Mouse (Mus musculus) hindbrain, postnatal 0 days (tissue): ENCODE data around the gene Zfp708. TPM values are rescaled to one million over a fixed set of nuclear protein-coding genes. Genes with fewer than 3 reads are reported as not detected.

Source experiments
- ATAC-seq: fragments of 200-750 bp; cut with Nextera tagmentation; 2 replicates; pipeline ENCODE4 v1.8.0; 2017; ENCODE audit warnings: mild to moderate bottlenecking, moderate TSS enrichment, moderate library complexity
- DNase-seq: peaks from one replicate; pipeline ENCODE4 v3.0.0-alpha.2; 2015; ENCODE audit warnings: low spot score
- H3K27ac ChIP-seq: fragments of 300-500 bp; sonication (generic); 2 replicates; pipeline ENCODE4 v1.5.1; 2014; ENCODE audit warnings: mild to moderate bottlenecking
- H3K27me3 ChIP-seq: fragments of 300-500 bp; sonication (generic); 2 replicates; pipeline ENCODE4 v1.6.1; 2014; ENCODE audit warnings: low read length, mixed read lengths; ENCODE audit not compliant: insufficient read depth
- H3K36me3 ChIP-seq: fragments of 300-500 bp; sonication (generic); 2 replicates; pipeline ENCODE4 v1.6.1; 2014; ENCODE audit warnings: low read length, mixed read lengths; ENCODE audit not compliant: insufficient read depth
- H3K4me1 ChIP-seq: fragments of 300-500 bp; sonication (generic); 2 replicates; pipeline ENCODE4 v1.6.1; 2014; ENCODE audit warnings: antibody characterized with exemption, low read length, mixed read lengths; ENCODE audit not compliant: insufficient read depth
- H3K4me2 ChIP-seq: fragments of 300-500 bp; sonication (generic); 2 replicates; pipeline ENCODE4 v1.6.1; 2014; ENCODE audit warnings: low read depth, mild to moderate bottlenecking, low read length, moderate library complexity, mixed read lengths
- H3K4me3 ChIP-seq: fragments of 300-500 bp; sonication (generic); 2 replicates; pipeline ENCODE4 v1.5.1; 2014; ENCODE audit warnings: low read length
- H3K9ac ChIP-seq: fragments of 300-500 bp; sonication (generic); replicated peaks from 2 replicates; pipeline ENCODE4 v1.6.1; 2014; ENCODE audit warnings: mild to moderate bottlenecking, low read length, moderate library complexity, mixed read lengths
- H3K9me3 ChIP-seq: fragments of 300-500 bp; sonication (generic); 2 replicates; pipeline ENCODE4 v1.6.1; 2016; ENCODE audit warnings: low read length, mixed read lengths
- CTCF ChIP-seq: IDR thresholded peaks from 2 replicates; pipeline ENCODE4 v1.5.1; 2016; ENCODE audit warnings: antibody characterized with exemption, control low read depth, low read depth
- WGBS: fragments of 180-500 bp; shearing (Covaris S2); extraction: QIAGEN DNeasy Blood & Tissue Kit; methylation state at CpG from one replicate; pipeline ENCODE4 v1.1.7; 2014; 5-methylcytosine and 5-hydroxymethylcytosine counted together
- polyA plus RNA-seq: library from polyadenylated mRNA; unstranded; fragments of >200 nt; fragmentation: Nextera tagmentation; extraction: Ambion mirVana; gene quantifications from 2 replicates; pipeline ENCODE4 v1.2.1, GENCODE M21; 2015
- total RNA-seq: library from RNA; depleted of rRNA; stranded (reverse); fragments of >200 nt; gene quantifications from 2 replicates; pipeline ENCODE4 v1.2.3, GENCODE M21; 2014

Gene Zfp708
- total and polyA plus RNA-seq, 2 experiments from 2014 or later, result 1.8 to 3.9 TPM

GRCm38 (mm10) chr13:67112096-67112495 lies 14.3 kb upstream of the Zfp708 start:
- H3K27ac ChIP-seq, result no peak overlapping the region
- H3K36me3 ChIP-seq, result no peaks in the 10 kb centered on the region
- no peak overlapping the region for H3K9ac ChIP-seq
- no peak for TF ChIP-seq CTCF
- no peak for ATAC-seq
- no peaks in the 10 kb centered on the region for H3K27me3 ChIP-seq
- WGBS, result 82% methylated on average over 12 of the region's 12 CpGs
- no peak for DNase-seq
- no peak overlapping the region for H3K4me2 ChIP-seq
- no peaks in the 10 kb centered on the region for H3K9me3 ChIP-seq
- no peaks in the 10 kb centered on the region for H3K4me1 ChIP-seq
- no peak overlapping the region for H3K4me3 ChIP-seq

- Histone ChIP-seq H3K27me3 (no peaks in the 10 kb centered on the region), H3K9me3 (no peaks in the 10 kb centered on the region), H3K4me2 (peak overlapping the region; percentile 87), H3K4me3 (peak overlapping the region; percentile 60), H3K36me3 (no peaks in the 10 kb centered on the region), H3K4me1 (no peaks in the 10 kb centered on the region), H3K9ac (no peak overlapping the region), H3K27ac (peak overlapping the region; percentile 46; the same call in 1 of the 2 replicates)
- ATAC-seq (peak; percentile 78), DNase-seq (no peak)
- 6% methylated on average over 9 of the region's 9 CpGs for whole genome bisulfite sequencing
- no peak for TF ChIP-seq CTCF
Observed at GRCm38 (mm10) chr13:67108821-67109206, 11.0 kb upstream of the Zfp708 start.

GRCm38 (mm10) chr13:67108194-67108820 lies 10.5 kb upstream of the Zfp708 start, which contains the start of gene Gm28557:
Gene Gm28557, minus strand, starts transcription at chr13:67108604.
- Histone ChIP-seq H3K4me1 (no peaks in the 10 kb centered on the region), H3K9me3 (no peaks in the 10 kb centered on the region), H3K4me3 (peak within 1 kb of the TSS; percentile 60), H3K9ac (peak within 1 kb of the TSS; percentile 54), H3K4me2 (peak within 1 kb of the TSS; percentile 87), H3K27me3 (no peaks in the 10 kb centered on the region), H3K36me3 (no peaks in the 10 kb centered on the region), H3K27ac (peak within 1 kb of the TSS; percentile 79)
- ATAC-seq (peak; percentile 99), DNase-seq (peak; percentile 98)
- peak; percentile 93 for TF ChIP-seq CTCF
- under 1% methylated on average over 17 of the region's 17 CpGs for WGBS

GRCm38 (mm10) chr13:67107681-67108080 lies 9.9 kb upstream of the Zfp708 start:
- Histone ChIP-seq H3K36me3 (no peaks in the 10 kb centered on the region), H3K9me3 (no peaks in the 10 kb centered on the region), H3K27ac (peak overlapping the region; percentile 79; the same call in 1 of the 2 replicates), H3K4me1 (no peaks in the 10 kb centered on the region), H3K4me2 (peak overlapping the region; percentile 87), H3K9ac (peak overlapping the region; percentile 54), H3K27me3 (no peaks in the 10 kb centered on the region), H3K4me3 (peak overlapping the region; percentile 60)
- no peak for TF ChIP-seq CTCF
- DNase-seq, result no peak
- 69% methylated on average over 9 of the region's 9 CpGs for WGBS
- no peak for ATAC-seq

- H3K27me3 ChIP-seq, result no peaks in the 10 kb centered on the region
- no peak overlapping the region for H3K9ac ChIP-seq
- DNase-seq, result no peak
- H3K36me3 ChIP-seq, result no peaks in the 10 kb centered on the region
- H3K4me3 ChIP-seq, result no peak overlapping the region
- H3K4me1 ChIP-seq, result no peaks in the 10 kb centered on the region
- H3K9me3 ChIP-seq, result no peaks in the 10 kb centered on the region
- no peak overlapping the region for H3K4me2 ChIP-seq
- H3K27ac ChIP-seq, result no peak overlapping the region
- no peak for ATAC-seq
- WGBS, result 81% methylated on average over 1 of the region's 1 CpGs
- no peak for TF ChIP-seq CTCF
Observed at GRCm38 (mm10) chr13:67090154-67090553, 7.6 kb downstream of the Zfp708 start.

GRCm38 (mm10) chr13:67081946-67082345 lies 15.8 kb downstream of the Zfp708 start:
- DNase-seq (no peak), ATAC-seq (no peak)
- Histone ChIP-seq H3K27me3 (no peaks in the 10 kb centered on the region), H3K4me3 (peak overlapping the region; percentile 66), H3K9me3 (no peaks in the 10 kb centered on the region; the same call in 1 of the 2 replicates), H3K27ac (peak overlapping the region; percentile 76), H3K4me1 (no peaks in the 10 kb centered on the region), H3K4me2 (peak overlapping the region; percentile 72), H3K36me3 (no peaks in the 10 kb centered on the region), H3K9ac (peak overlapping the region; percentile 54; the same call in 1 of the 2 replicates)
- no peak for TF ChIP-seq CTCF
- 86% methylated on average over 1 of the region's 1 CpGs for WGBS

GRCm38 (mm10) chr13:67081142-67081713 lies 16.5 kb downstream of the Zfp708 start:
- WGBS, result under 1% methylated on average over 24 of the region's 24 CpGs
- Histone ChIP-seq H3K36me3 (no peaks in the 10 kb centered on the region), H3K4me3 (peak overlapping the region; percentile 66), H3K4me1 (no peaks in the 10 kb centered on the region), H3K27ac (peak overlapping the region; percentile 76), H3K9ac (peak overlapping the region; percentile 54), H3K27me3 (no peaks in the 10 kb centered on the region), H3K9me3 (no peaks in the 10 kb centered on the region; the same call in 1 of the 2 replicates), H3K4me2 (peak overlapping the region; percentile 72)
- peak; percentile 99 for ATAC-seq
- no peak for TF ChIP-seq CTCF
- DNase-seq, result peak; percentile 89
